Mouse (Mus musculus) embryonic facial prominence, embryonic 15.5 days (tissue): ENCODE results near the gene Dck. TPM values are rescaled to one million over a fixed set of nuclear protein-coding genes. Genes with fewer than 3 reads are reported as not detected.
"Not testable (repeated sequence)": the region's sequence is repeated elsewhere in the genome, so short reads cannot be mapped to it uniquely, and the experiment has no call there.

ENCODE experiments used
- ATAC-seq: fragments of 200-750 bp; cut with Nextera tagmentation; 2 replicates; pipeline ENCODE4 v1.8.0; 2017; ENCODE audit warnings: low read depth, moderate TSS enrichment; ENCODE audit not compliant: insufficient number of reproducible peaks, low FRiP score, low TSS enrichment
- H3K27ac ChIP-seq: fragments of 300-500 bp; sonication (generic); replicated peaks from 2 replicates; pipeline ENCODE4 v1.5.1; 2015; ENCODE audit warnings: mild to moderate bottlenecking, inconsistent platforms
- H3K27me3 ChIP-seq: fragments of 300-500 bp; sonication (generic); 2 replicates; pipeline ENCODE4 v1.6.1; 2015; ENCODE audit warnings: inconsistent platforms
- H3K36me3 ChIP-seq: fragments of 300-500 bp; sonication (generic); 2 replicates; pipeline ENCODE4 v1.6.1; 2015; ENCODE audit warnings: mild to moderate bottlenecking, inconsistent platforms
- H3K4me1 ChIP-seq: fragments of 300-500 bp; sonication (generic); 2 replicates; pipeline ENCODE4 v1.6.1; 2015; ENCODE audit warnings: inconsistent platforms
- H3K4me2 ChIP-seq: fragments of 300-500 bp; sonication (generic); replicated peaks from 2 replicates; pipeline ENCODE4 v1.6.1; 2015; ENCODE audit warnings: mild to moderate bottlenecking, inconsistent platforms
- H3K4me3 ChIP-seq: fragments of 300-500 bp; sonication (generic); replicated peaks from 2 replicates; pipeline ENCODE4 v1.5.1; 2015; ENCODE audit warnings: mild to moderate bottlenecking, inconsistent platforms
- H3K9ac ChIP-seq: fragments of 300-500 bp; sonication (generic); 2 replicates; pipeline ENCODE4 v1.6.1; 2015; ENCODE audit warnings: inconsistent platforms
- H3K9me3 ChIP-seq: fragments of 300-500 bp; sonication (generic); replicated peaks from 2 replicates; pipeline ENCODE4 v1.6.1; 2016; ENCODE audit warnings: inconsistent platforms
- WGBS: fragments of 180-500 bp; shearing (Covaris S2); methylation state at CpG from one replicate; pipeline ENCODE4 v1.1.7; 2015; 5-methylcytosine and 5-hydroxymethylcytosine counted together
- polyA plus RNA-seq: library from polyadenylated mRNA; unstranded; fragments of >200 nt; fragmentation: Nextera tagmentation; extraction: Ambion mirVana; gene quantifications from 2 replicates; pipeline ENCODE4 v1.2.1, GENCODE M21; 2015

The Dck gene
- 37.7 and 38.8 TPM in 2 replicates for polyA plus RNA-seq

GRCm38 (mm10) chr5:88764987-88765481, at the start of gene Dck:
Gene Dck (plus strand): TSS chr5:88764996.
- Histone ChIP-seq H3K9me3 (no peaks in the 10 kb centered on the region), H3K27me3 (no peaks in the 10 kb centered on the region), H3K36me3 (no peaks in the 10 kb centered on the region), H3K4me1 (peaks cover 11% of the 10 kb centered on the region; the same call in 1 of the 2 replicates), H3K4me2 (peak within 1 kb of the TSS; percentile 69), H3K9ac (peak within 1 kb of the TSS; percentile 53), H3K27ac (peak within 1 kb of the TSS; percentile 92), H3K4me3 (peak within 1 kb of the TSS; percentile 79)
- 0% methylated on average over 51 of the region's 51 CpGs for WGBS
- ATAC-seq = peak; percentile 100

GRCm38 (mm10) chr5:88716983-88717382, 47.8 kb upstream of the Dck start:
- Histone ChIP-seq H3K27ac (no peak overlapping the region), H3K27me3 (no peaks in the 10 kb centered on the region), H3K9ac (no peak overlapping the region), H3K9me3 (no peaks in the 10 kb centered on the region), H3K4me2 (no peak overlapping the region), H3K4me3 (no peak overlapping the region), H3K4me1 (peaks cover 9% of the 10 kb centered on the region), H3K36me3 (no peaks in the 10 kb centered on the region)
- 76% methylated on average over 2 of the region's 2 CpGs for WGBS
- ATAC-seq = no peak

DNA sequence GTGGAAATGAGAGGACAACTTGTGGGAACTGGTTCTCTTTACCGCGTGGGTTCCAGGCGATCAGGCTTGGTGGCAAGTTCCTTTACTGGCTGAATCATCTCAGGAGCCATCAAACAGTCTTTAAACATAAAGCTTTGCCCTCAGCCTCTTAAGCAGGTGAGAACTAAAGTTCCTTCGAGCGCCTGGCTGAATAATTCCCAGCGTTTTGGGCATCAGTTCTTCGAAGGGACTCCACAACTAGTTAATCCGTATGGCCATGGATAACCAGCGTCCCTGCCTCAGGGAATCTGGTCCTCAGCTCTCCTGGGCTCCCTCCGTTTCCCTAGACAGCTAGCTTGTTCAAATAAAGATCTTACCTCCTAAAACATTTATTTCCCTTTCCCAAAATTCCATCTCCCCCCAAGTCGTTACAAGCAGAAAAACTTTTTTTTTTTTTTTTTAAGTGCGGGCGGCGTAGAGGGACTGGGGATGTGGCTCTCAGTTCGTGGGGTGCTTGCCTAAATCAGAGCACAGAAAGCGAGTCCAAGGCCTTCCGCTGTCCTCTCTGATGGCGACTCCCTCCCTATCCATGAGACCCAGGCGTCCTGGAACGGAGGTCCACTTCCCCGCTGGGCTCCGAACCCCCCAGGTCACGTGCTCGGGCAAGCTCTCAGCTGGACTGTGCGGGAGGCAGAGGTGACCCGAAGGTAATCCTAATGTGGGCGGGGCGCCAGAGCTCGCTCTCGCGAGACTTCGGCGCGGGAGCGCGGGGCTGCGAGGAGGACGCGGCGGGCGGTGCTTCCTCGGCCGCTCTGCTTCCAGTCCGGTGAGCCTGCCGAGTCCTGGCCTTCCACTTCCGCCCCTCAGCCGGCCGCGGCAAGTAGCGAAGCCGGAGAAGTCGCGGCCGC, 44.4 kb upstream of the Dck start, which contains the start of gene Mob1b:
TSS of gene Mob1b (plus strand) at position 740 of the 887 bp plus-strand sequence.
- Histone ChIP-seq H3K27ac (peak within 1 kb of the TSS; percentile 94), H3K4me3 (peak within 1 kb of the TSS; percentile 99), H3K27me3 (no peaks in the 10 kb centered on the region), H3K4me1 (peaks cover 20% of the 10 kb centered on the region), H3K4me2 (peak within 1 kb of the TSS; percentile 89), H3K36me3 (no peaks in the 10 kb centered on the region), H3K9ac (peak within 1 kb of the TSS; percentile 98), H3K9me3 (no peaks in the 10 kb centered on the region)
- peak; percentile 96 for ATAC-seq
- under 1% methylated on average over 46 of the region's 54 CpGs for WGBS

- H3K36me3 ChIP-seq = no peaks in the 10 kb centered on the region
- H3K4me3 ChIP-seq = peak overlapping the region; percentile 99
- H3K9ac ChIP-seq = peak overlapping the region; percentile 98
- peak overlapping the region; percentile 89 for H3K4me2 ChIP-seq
- peaks cover 20% of the 10 kb centered on the region for H3K4me1 ChIP-seq
- H3K27me3 ChIP-seq = no peaks in the 10 kb centered on the region
- H3K9me3 ChIP-seq = no peaks in the 10 kb centered on the region
- peak; percentile 58; the same call in 1 of the 2 replicates for ATAC-seq
- 0% methylated on average over 35 of the region's 38 CpGs for WGBS
- peak overlapping the region; percentile 94 for H3K27ac ChIP-seq
Measured at GRCm38 (mm10) chr5:88721003-88721475, 43.8 kb upstream of the Dck start.

GRCm38 (mm10) chr5:88721565-88722212, 43.1 kb upstream of the Dck start:
- Histone ChIP-seq H3K27ac (peak overlapping the region; percentile 94; the same call in 1 of the 2 replicates), H3K9me3 (no peaks in the 10 kb centered on the region), H3K27me3 (no peaks in the 10 kb centered on the region), H3K36me3 (no peaks in the 10 kb centered on the region), H3K4me2 (peak overlapping the region; percentile 89), H3K4me3 (peak overlapping the region; percentile 99), H3K4me1 (peaks cover 20% of the 10 kb centered on the region), H3K9ac (peak overlapping the region; percentile 98)
- no peak; the same call in 1 of the 2 replicates for ATAC-seq
- WGBS = 1% methylated on average over 31 of the region's 31 CpGs

- H3K9ac ChIP-seq = peak overlapping the region; percentile 98; the same call in 1 of the 2 replicates
- peaks cover 20% of the 10 kb centered on the region for H3K4me1 ChIP-seq
- peak overlapping the region; percentile 99 for H3K4me3 ChIP-seq
- no peak overlapping the region for H3K27ac ChIP-seq
- H3K27me3 ChIP-seq = no peaks in the 10 kb centered on the region
- peak overlapping the region; percentile 89 for H3K4me2 ChIP-seq
- 24% methylated on average over 4 of the region's 4 CpGs for WGBS
- H3K9me3 ChIP-seq = no peaks in the 10 kb centered on the region
- ATAC-seq = no peak
- no peaks in the 10 kb centered on the region for H3K36me3 ChIP-seq
Measured at GRCm38 (mm10) chr5:88722213-88722600, 42.6 kb upstream of the Dck start.

DNA sequence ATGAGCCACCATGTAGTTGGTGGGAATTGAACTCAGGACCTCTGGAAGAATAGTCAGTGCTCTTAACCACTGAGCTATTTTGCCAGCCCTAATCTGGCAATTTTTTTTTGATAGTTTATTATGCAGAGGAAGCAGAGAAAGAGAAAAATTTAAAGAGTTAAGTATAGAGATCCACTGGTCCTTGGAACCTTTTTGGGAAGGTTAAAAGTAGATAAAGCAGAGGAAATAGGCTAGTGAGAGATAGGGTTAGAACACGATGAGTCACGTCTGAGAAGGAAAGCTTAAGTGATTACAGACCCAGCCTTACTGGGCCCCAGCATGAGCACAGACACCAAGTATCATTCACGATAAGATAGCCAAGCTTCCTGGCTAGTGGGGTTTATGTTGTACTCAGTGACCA, 40.8 kb upstream of the Dck start:
- Histone ChIP-seq H3K9me3 (no peaks in the 10 kb centered on the region), H3K27ac (no peak overlapping the region), H3K36me3 (no peaks in the 10 kb centered on the region), H3K27me3 (no peaks in the 10 kb centered on the region), H3K4me3 (no peak overlapping the region), H3K4me2 (no peak overlapping the region), H3K9ac (no peak overlapping the region), H3K4me1 (peaks cover 20% of the 10 kb centered on the region)
- ATAC-seq = no peak
- WGBS = 30% methylated on average over 3 of the region's 3 CpGs

- Histone ChIP-seq H3K4me3 (no peak overlapping the region), H3K9ac (no peak overlapping the region), H3K9me3 (no peaks in the 10 kb centered on the region), H3K4me2 (no peak overlapping the region), H3K27ac (no peak overlapping the region), H3K4me1 (peaks cover 4% of the 10 kb centered on the region), H3K36me3 (no peaks in the 10 kb centered on the region), H3K27me3 (no peaks in the 10 kb centered on the region)
- 80% methylated on average over 3 of the region's 3 CpGs for WGBS
- ATAC-seq = no peak
Measured at GRCm38 (mm10) chr5:88727593-88728144, 37.1 kb upstream of the Dck start.

GRCm38 (mm10) chr5:88734786-88735185, 30.0 kb upstream of the Dck start:
- Histone ChIP-seq H3K9me3 (no peaks in the 10 kb centered on the region), H3K27ac (no peak overlapping the region), H3K27me3 (no peaks in the 10 kb centered on the region), H3K4me3 (no peak overlapping the region), H3K4me1 (no peaks in the 10 kb centered on the region), H3K36me3 (no peaks in the 10 kb centered on the region), H3K9ac (no peak overlapping the region), H3K4me2 (no peak overlapping the region)
- no peak for ATAC-seq
- 94% methylated on average over 2 of the region's 2 CpGs for WGBS

DNA sequence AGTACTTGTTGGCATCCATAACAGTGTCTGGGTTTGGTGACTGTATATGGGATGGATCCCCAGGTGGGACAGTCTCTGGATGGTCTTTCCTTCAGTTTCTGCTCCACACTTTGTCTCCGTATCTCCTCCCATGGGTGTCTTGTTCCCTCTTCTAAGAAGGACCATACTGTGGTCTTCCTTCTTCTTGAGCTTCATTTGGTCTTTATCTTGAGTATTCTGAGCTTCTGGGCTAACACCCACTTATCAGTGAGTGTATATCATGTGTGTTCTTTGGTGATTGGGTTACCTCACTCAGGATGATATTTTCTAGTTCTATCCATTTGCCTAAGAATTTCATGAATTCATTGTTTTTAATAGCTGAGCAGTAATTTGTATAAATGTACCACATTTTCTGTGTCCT, 23.7 kb upstream of the Dck start:
- H3K4me3 ChIP-seq, ATAC-seq, H3K4me2 ChIP-seq, H3K4me1 ChIP-seq, H3K27me3 ChIP-seq, H3K27ac ChIP-seq, H3K36me3 ChIP-seq, H3K9ac ChIP-seq, H3K9me3 ChIP-seq: not testable (repeated sequence)
- 100% methylated on average over 1 of the region's 1 CpGs for WGBS

- no peak overlapping the region for H3K9ac ChIP-seq
- ATAC-seq = no peak
- WGBS = 34% methylated on average over 1 of the region's 1 CpGs
- H3K36me3 ChIP-seq = peaks cover 6% of the 10 kb centered on the region
- H3K9me3 ChIP-seq = no peaks in the 10 kb centered on the region
- H3K4me3 ChIP-seq = no peak overlapping the region
- no peak overlapping the region for H3K27ac ChIP-seq
- H3K4me1 ChIP-seq = no peaks in the 10 kb centered on the region
- H3K27me3 ChIP-seq = no peaks in the 10 kb centered on the region
- H3K4me2 ChIP-seq = no peak overlapping the region
Measured at GRCm38 (mm10) chr5:88747774-88748173, 17.0 kb upstream of the Dck start.
